Mouse (Mus musculus) cortical plate, adult 2 months (tissue): ENCODE measurements at regions not wholly inside any gene's neighbourhood (a gene's known extent, or its start where the extent isn't known, plus 50 kb on each side); places are given as distances from the start of the nearest gene placed in this dataset.

Experiments
- H3K27ac ChIP-seq: fragments of 200-500 bp; 2 replicates; pipeline ENCODE4 v1.5.1; 2012; ENCODE audit warnings: low read length, control low read depth, inconsistent platforms; ENCODE audit not compliant: insufficient read depth
- H3K4me1 ChIP-seq: fragments of 200-500 bp; 2 replicates; pipeline ENCODE4 v1.6.1; 2011; ENCODE audit warnings: low read length; ENCODE audit not compliant: control insufficient read depth, insufficient read depth
- H3K4me3 ChIP-seq: fragments of 200-500 bp; 2 replicates; pipeline ENCODE4 v1.5.1; 2011; ENCODE audit warnings: mild to moderate bottlenecking, low read length, control low read depth; ENCODE audit not compliant: insufficient read depth
- CTCF ChIP-seq: fragments of 200-500 bp; IDR thresholded peaks from 2 replicates; pipeline ENCODE4 v1.5.1; 2011; ENCODE audit warnings: mild to moderate bottlenecking, control low read depth, low read length; ENCODE audit not compliant: insufficient read depth; ENCODE audit errors: extremely low read depth
- POLR2A ChIP-seq: fragments of 200-500 bp; IDR thresholded peaks from 2 replicates; pipeline ENCODE4 v1.6.1; 2011; ENCODE audit warnings: mild to moderate bottlenecking, low read length, control low read depth; ENCODE audit not compliant: insufficient read depth; ENCODE audit errors: extremely low read depth

DNA sequence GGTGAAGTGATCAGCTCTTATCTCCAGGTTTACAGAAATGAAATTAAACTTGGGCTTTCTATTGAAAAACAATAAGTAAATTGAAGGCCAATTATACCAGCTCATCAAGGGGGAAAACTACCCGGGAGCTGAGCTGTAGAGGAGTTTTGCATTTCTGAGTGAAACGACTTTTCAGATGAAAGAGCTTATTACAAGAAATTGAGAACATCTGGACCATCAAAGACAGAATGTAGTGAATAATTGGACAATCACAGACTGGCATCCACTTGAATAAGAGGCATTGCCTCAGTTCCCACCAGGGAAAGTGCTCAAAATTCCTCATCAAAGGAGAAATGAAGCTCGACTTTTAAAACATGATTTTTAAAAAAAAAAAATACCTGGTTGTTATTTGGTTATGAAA is 675.7 kb upstream of the Auts2 start:
- TF ChIP-seq CTCF (no peak), POLR2A (no peak)
- no peak overlapping the region for H3K27ac ChIP-seq
- H3K4me1 ChIP-seq, result no peaks in the 10 kb centered on the region
- H3K4me3 ChIP-seq, result no peak overlapping the region

GRCm38 (mm10) chr5:133198546-133198945 is 655.4 kb upstream of the Auts2 start:
- Histone ChIP-seq H3K27ac (no peak overlapping the region), H3K4me1 (no peaks in the 10 kb centered on the region), H3K4me3 (no peak overlapping the region)
- TF ChIP-seq CTCF (no peak), POLR2A (no peak)

GRCm38 (mm10) chr5:133189798-133190571 is 646.8 kb upstream of the Auts2 start:
- no peak overlapping the region for H3K4me3 ChIP-seq
- no peak overlapping the region for H3K27ac ChIP-seq
- no peak for TF ChIP-seq CTCF
- no peak for TF ChIP-seq POLR2A
- H3K4me1 ChIP-seq, result no peaks in the 10 kb centered on the region

- H3K27ac ChIP-seq, result no peak overlapping the region
- no peaks in the 10 kb centered on the region for H3K4me1 ChIP-seq
- no peak overlapping the region for H3K4me3 ChIP-seq
- no peak for TF ChIP-seq POLR2A
Measured at GRCm38 (mm10) chr5:133175636-133176035, 632.5 kb upstream of the Auts2 start.

- Histone ChIP-seq H3K4me3 (no peak overlapping the region), H3K4me1 (no peaks in the 10 kb centered on the region), H3K27ac (no peak overlapping the region)
- TF ChIP-seq CTCF, result no peak
- no peak for TF ChIP-seq POLR2A
Measured at GRCm38 (mm10) chr5:133173155-133173723, 630.1 kb upstream of the Auts2 start.

DNA sequence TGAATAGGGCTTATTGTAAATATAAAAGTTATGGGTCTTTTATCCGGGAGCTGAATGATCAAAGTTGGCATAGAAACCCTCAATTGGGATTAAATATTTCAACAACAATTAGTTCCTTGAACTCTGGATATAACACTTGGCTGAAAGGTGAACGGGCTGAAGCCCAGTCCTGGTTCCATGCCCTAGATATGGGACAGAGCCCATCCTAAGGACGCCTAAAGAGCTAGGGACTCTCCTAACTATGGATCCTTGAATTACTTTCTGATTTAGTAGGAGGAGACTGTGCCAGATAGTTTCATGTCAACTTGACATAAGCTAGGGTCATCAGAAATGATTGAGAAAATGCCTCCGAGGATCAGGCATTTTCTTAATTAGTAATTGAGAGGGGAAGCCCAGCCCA is 629.5 kb upstream of the Auts2 start:
- H3K4me1 ChIP-seq, result no peaks in the 10 kb centered on the region
- no peak overlapping the region for H3K4me3 ChIP-seq
- TF ChIP-seq POLR2A (no peak), CTCF (no peak)
- H3K27ac ChIP-seq, result no peak overlapping the region

GRCm38 (mm10) chr5:133171266-133171665 is 628.1 kb upstream of the Auts2 start:
- Histone ChIP-seq H3K27ac (no peak overlapping the region), H3K4me3 (no peak overlapping the region), H3K4me1 (no peaks in the 10 kb centered on the region)
- no peak for TF ChIP-seq CTCF
- TF ChIP-seq POLR2A, result no peak

DNA sequence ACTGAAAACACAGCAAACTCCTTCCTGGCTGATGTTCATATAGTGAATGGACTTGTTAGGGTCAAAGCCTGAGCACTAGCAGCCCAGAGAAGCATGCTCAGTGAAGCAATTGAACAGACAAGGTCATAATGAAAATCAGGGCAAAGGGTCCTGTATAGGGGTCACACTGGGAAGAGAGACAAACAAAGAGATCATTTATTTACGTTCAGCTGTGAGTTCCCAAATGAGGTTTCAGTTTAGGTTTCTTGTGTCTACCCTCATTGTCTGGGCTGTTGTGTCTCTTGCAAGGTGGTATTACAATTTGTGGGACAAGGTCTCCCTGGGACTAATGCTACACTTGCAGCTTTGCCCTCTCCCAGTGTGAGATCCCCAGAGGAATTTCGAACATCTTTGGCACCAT is 624.4 kb upstream of the Auts2 start:
- TF ChIP-seq CTCF, result no peak
- TF ChIP-seq POLR2A, result no peak
- H3K27ac ChIP-seq, result no peak overlapping the region
- H3K4me1 ChIP-seq, result no peaks in the 10 kb centered on the region
- no peak overlapping the region for H3K4me3 ChIP-seq

- H3K27ac ChIP-seq, result no peak overlapping the region
- no peak for TF ChIP-seq CTCF
- TF ChIP-seq POLR2A, result no peak
- no peaks in the 10 kb centered on the region for H3K4me1 ChIP-seq
- no peak overlapping the region for H3K4me3 ChIP-seq
Measured at GRCm38 (mm10) chr5:133167001-133167461, 623.9 kb upstream of the Auts2 start.
